Mouse (Mus musculus): Measurements from ENCODE around the gene Saysd1. TPM values are rescaled to one million over a fixed set of nuclear protein-coding genes. Genes with fewer than 3 reads are reported as not detected.

Saysd1 gene
- total RNA-seq, 1 experiment, result 7.2 TPM

GRCm38 (mm10) chr14:20081937-20082533 lies 56.3 kb downstream of the Saysd1 start:
- in situ Hi-C loops (cut with MboI; ENCODE audit: low sequenced_read_pairs in 2 of 2, unreplicated experiment in 2 of 2), result no loop called here
- H3K9me3 ChIP-seq (ENCODE audit: control insufficient read depth, insufficient read depth, low read depth, low read length), result no peaks in the 10 kb centered on the region
- H3K4me3 ChIP-seq (ENCODE audit: insufficient read depth in 1 of 2, low read depth in 1 of 2, low read length in 2 of 2, poor library complexity in 1 of 2, severe bottlenecking in 1 of 2), result peak overlapping the region; percentile 64 to 70
- H3K4me1 ChIP-seq (ENCODE audit: control insufficient read depth in 2 of 2, insufficient read depth in 2 of 2, low read length in 2 of 2, poor library complexity in 1 of 2), result peaks cover 2 to 9% of the 10 kb centered on the region in 2 experiments; a peak in 3 of 4 replicates
- H3K27ac ChIP-seq (ENCODE audit: insufficient read depth, low read depth, low read length, poor library complexity, severe bottlenecking), result peak overlapping the region; percentile 29; the same call in 1 of the 2 replicates
- H3K9ac ChIP-seq (ENCODE audit: insufficient read depth, low read depth, low read length, poor library complexity, severe bottlenecking), result peak overlapping the region; percentile 67
- no peak for TF ChIP-seq ZC3H11A (IDR thresholded peaks at IDR 0.05; ENCODE audit: borderline replicate concordance, low read depth, low read length)
- TF ChIP-seq HCFC1 (IDR thresholded peaks at IDR 0.05; ENCODE audit: borderline replicate concordance, insufficient read depth, low read length), result no peak
- TF ChIP-seq ZNF384 (IDR thresholded peaks at IDR 0.05; ENCODE audit: low read depth, low read length), result no peak
- no peak for TF ChIP-seq MAFK (IDR thresholded peaks at IDR 0.05; ENCODE audit: insufficient read depth, low read depth, low read length)
- no peak for TF ChIP-seq CHD2 (IDR thresholded peaks at IDR 0.05; ENCODE audit: low read depth, low read length)
- H3K36me3 ChIP-seq (ENCODE audit: control insufficient read depth, insufficient read depth, low read length, poor library complexity, severe bottlenecking), result no peaks in the 10 kb centered on the region
- no peak for DNase-seq (ENCODE audit: low read depth, low spot score)

- TF ChIP-seq HCFC1 (IDR thresholded peaks at IDR 0.05; ENCODE audit: borderline replicate concordance, insufficient read depth, low read length), result no peak
- TF ChIP-seq ZC3H11A (IDR thresholded peaks at IDR 0.05; ENCODE audit: borderline replicate concordance, low read depth, low read length), result no peak
- no peak for TF ChIP-seq MAFK (IDR thresholded peaks at IDR 0.05; ENCODE audit: insufficient read depth, low read depth, low read length)
- no peak for TF ChIP-seq ZNF384 (IDR thresholded peaks at IDR 0.05; ENCODE audit: low read depth, low read length)
- TF ChIP-seq CHD2 (IDR thresholded peaks at IDR 0.05; ENCODE audit: low read depth, low read length), result no peak
- Histone ChIP-seq H3K4me1 (ENCODE audit: control insufficient read depth in 2 of 2, insufficient read depth in 2 of 2, low read length in 2 of 2, poor library complexity in 1 of 2) (peaks cover 2 to 9% of the 10 kb centered on the region in 2 experiments; a peak in 3 of 4 replicates), H3K9ac (ENCODE audit: insufficient read depth, low read depth, low read length, poor library complexity, severe bottlenecking) (peak overlapping the region; percentile 67; the same call in 1 of the 2 replicates), H3K27ac (ENCODE audit: insufficient read depth, low read depth, low read length, poor library complexity, severe bottlenecking) (no peak overlapping the region; the same call in 1 of the 2 replicates), H3K36me3 (ENCODE audit: control insufficient read depth, insufficient read depth, low read length, poor library complexity, severe bottlenecking) (no peaks in the 10 kb centered on the region), H3K9me3 (ENCODE audit: control insufficient read depth, insufficient read depth, low read depth, low read length) (no peaks in the 10 kb centered on the region), H3K4me3 (ENCODE audit: insufficient read depth in 1 of 2, low read depth in 1 of 2, low read length in 2 of 2, poor library complexity in 1 of 2, severe bottlenecking in 1 of 2) (no peak overlapping the region)
- in situ Hi-C loops (cut with MboI; ENCODE audit: low sequenced_read_pairs in 2 of 2, unreplicated experiment in 2 of 2), result no loop called here
- DNase-seq (ENCODE audit: low read depth, low spot score), result no peak
Measured at GRCm38 (mm10) chr14:20081084-20081483, 57.2 kb downstream of the Saysd1 start.

- H3K4me1 ChIP-seq (ENCODE audit: control insufficient read depth in 2 of 2, insufficient read depth in 2 of 2, low read length in 2 of 2, poor library complexity in 1 of 2), result peaks cover 2% of the 10 kb centered on the region in 2 experiments; a peak in 3 of 4 replicates
- TF ChIP-seq CHD2 (IDR thresholded peaks at IDR 0.05; ENCODE audit: low read depth, low read length) (no peak), HCFC1 (IDR thresholded peaks at IDR 0.05; ENCODE audit: borderline replicate concordance, insufficient read depth, low read length) (no peak), ZC3H11A (IDR thresholded peaks at IDR 0.05; ENCODE audit: borderline replicate concordance, low read depth, low read length) (no peak), MAFK (IDR thresholded peaks at IDR 0.05; ENCODE audit: insufficient read depth, low read depth, low read length) (no peak), ZNF384 (IDR thresholded peaks at IDR 0.05; ENCODE audit: low read depth, low read length) (no peak)
Measured at GRCm38 (mm10) chr14:20077181-20077580, 61.2 kb downstream of the Saysd1 start.

GRCm38 (mm10) chr14:20075544-20075943 lies 62.8 kb downstream of the Saysd1 start:
- in situ Hi-C loops (cut with MboI; ENCODE audit: low sequenced_read_pairs in 2 of 2, unreplicated experiment in 2 of 2), result loop anchor here in 1 of 2 experiments (10.0 kb wide), 1 partner anchor 241 kb away; no protein-coding TSS in a partner anchor
- Histone ChIP-seq H3K27ac (ENCODE audit: insufficient read depth, low read depth, low read length, poor library complexity, severe bottlenecking) (no peak overlapping the region), H3K4me1 (ENCODE audit: control insufficient read depth in 2 of 2, insufficient read depth in 2 of 2, low read length in 2 of 2, poor library complexity in 1 of 2) (peaks cover 0 to 2% of the 10 kb centered on the region in 2 experiments; a peak in 1 of 4 replicates), H3K36me3 (ENCODE audit: control insufficient read depth, insufficient read depth, low read length, poor library complexity, severe bottlenecking) (no peaks in the 10 kb centered on the region), H3K9ac (ENCODE audit: insufficient read depth, low read depth, low read length, poor library complexity, severe bottlenecking) (no peak overlapping the region), H3K9me3 (ENCODE audit: control insufficient read depth, insufficient read depth, low read depth, low read length) (no peaks in the 10 kb centered on the region), H3K4me3 (ENCODE audit: insufficient read depth in 1 of 2, low read depth in 1 of 2, low read length in 2 of 2, poor library complexity in 1 of 2, severe bottlenecking in 1 of 2) (no peak overlapping the region)
- TF ChIP-seq HCFC1 (IDR thresholded peaks at IDR 0.05; ENCODE audit: borderline replicate concordance, insufficient read depth, low read length) (no peak), MAFK (IDR thresholded peaks at IDR 0.05; ENCODE audit: insufficient read depth, low read depth, low read length) (no peak), CHD2 (IDR thresholded peaks at IDR 0.05; ENCODE audit: low read depth, low read length) (no peak), ZNF384 (IDR thresholded peaks at IDR 0.05; ENCODE audit: low read depth, low read length) (no peak), ZC3H11A (IDR thresholded peaks at IDR 0.05; ENCODE audit: borderline replicate concordance, low read depth, low read length) (no peak)
- no peak for DNase-seq (ENCODE audit: low read depth, low spot score)

More at GRCm38 (mm10) chr14:20077181-20077580, 61.2 kb downstream of the Saysd1 start:
- Histone ChIP-seq H3K4me3 (ENCODE audit: insufficient read depth in 1 of 2, low read depth in 1 of 2, low read length in 2 of 2, poor library complexity in 1 of 2, severe bottlenecking in 1 of 2) (no peak overlapping the region), H3K36me3 (ENCODE audit: control insufficient read depth, insufficient read depth, low read length, poor library complexity, severe bottlenecking) (no peaks in the 10 kb centered on the region), H3K9ac (ENCODE audit: insufficient read depth, low read depth, low read length, poor library complexity, severe bottlenecking) (no peak overlapping the region), H3K9me3 (ENCODE audit: control insufficient read depth, insufficient read depth, low read depth, low read length) (no peaks in the 10 kb centered on the region), H3K27ac (ENCODE audit: insufficient read depth, low read depth, low read length, poor library complexity, severe bottlenecking) (no peak overlapping the region)
- DNase-seq (ENCODE audit: low read depth, low spot score), result no peak
- in situ Hi-C loops (cut with MboI; ENCODE audit: low sequenced_read_pairs in 2 of 2, unreplicated experiment in 2 of 2), result loop anchor here in 1 of 2 experiments (10.0 kb wide), 1 partner anchor 242 kb away; no protein-coding TSS in a partner anchor

Measured in ES-E14 (cell line).